Mouse (Mus musculus) B cell, adult 67 days (primary cell): Measurements from ENCODE around the gene Lce1a2. TPM values are rescaled to one million over a fixed set of nuclear protein-coding genes. Genes with fewer than 3 reads are reported as not detected.

Source experiments
- total RNA-seq, 2 experiments: library from RNA; stranded (reverse); gene quantifications; 4 replicates each; pipeline ENCODE4 v1.2.4; 2023

Lce1a2 gene
- total RNA-seq, result not detected

GRCm38 (mm10) chr3:92670215-92670614 is at the start of gene Lce1a2:
Lce1a2 (minus strand) TSS chr3:92670315.

GRCm38 (mm10) chr3:92708974-92709373 is 38.9 kb upstream of the Lce1a2 start, which contains the start of gene Lce1e:
Lce1e (minus strand) TSS chr3:92709074.

GRCm38 (mm10) chr3:92687110-92687509 is 17.0 kb upstream of the Lce1a2 start, which contains the start of gene Lce1d:
Lce1d (minus strand) TSS chr3:92687210.

GRCm38 (mm10) chr3:92678947-92679346 is 8.8 kb upstream of the Lce1a2 start, which contains the start of gene Lce1c:
Lce1c (plus strand) TSS chr3:92679247.

GRCm38 (mm10) chr3:92656826-92657225 is 13.3 kb downstream of the Lce1a2 start, which contains the start of gene Lce1b:
Lce1b (minus strand) TSS chr3:92656926.

GRCm38 (mm10) chr3:92648207-92648606 is 21.9 kb downstream of the Lce1a2 start, which contains the start of gene Lce1a1:
Lce1a1 (minus strand) TSS chr3:92648307.

GRCm38 (mm10) chr3:92621560-92621959 is 48.6 kb downstream of the Lce1a2 start, which contains the start of gene Lce6a:
Lce6a (minus strand) TSS chr3:92621660.

Other genes with a start within 250 kb of the Lce1a2 start
- 1 to 10 TPM; 1.6 to 2.5 TPM for gene Gm9774, start 240.9 kb downstream of the Lce1a2 start, total RNA-seq
- gene Sprr2k, start 237.7 kb downstream of the Lce1a2 start, total RNA-seq, result not detected
- not detected for gene Sprr1b, start 231.5 kb downstream of the Lce1a2 start, total RNA-seq
- gene Sprr3, start 211.6 kb downstream of the Lce1a2 start, total RNA-seq, result not detected
- gene Sprr1a, start 184.4 kb downstream of the Lce1a2 start, total RNA-seq, result not detected
- not detected for gene Sprr4, start 169.8 kb downstream of the Lce1a2 start, total RNA-seq
- gene 2310046K23Rik, start 135.8 kb downstream of the Lce1a2 start, total RNA-seq, result not detected
- not detected for gene Ivl, start 96.6 kb downstream of the Lce1a2 start, total RNA-seq
- not detected for gene Smcp, start 81.3 kb downstream of the Lce1a2 start, total RNA-seq
- gene 2210017I01Rik, start 62.8 kb downstream of the Lce1a2 start, total RNA-seq, result not detected
- gene Lce6a, start 48.7 kb downstream of the Lce1a2 start, total RNA-seq, result not detected
- not detected for gene Lce1a1, start 22.0 kb downstream of the Lce1a2 start, total RNA-seq
- gene Lce1b, start 13.4 kb downstream of the Lce1a2 start, total RNA-seq, result not detected
- gene Lce1c, start 8.9 kb upstream of the Lce1a2 start, total RNA-seq, result not detected
- gene Lce1d, start 16.9 kb upstream of the Lce1a2 start, total RNA-seq, result not detected
- not detected for gene Lce1e, start 38.8 kb upstream of the Lce1a2 start, total RNA-seq
- gene Lce1f, start 50.0 kb upstream of the Lce1a2 start, total RNA-seq, result not detected
- gene Gm38119, start 68.8 kb upstream of the Lce1a2 start, total RNA-seq, result not detected
- not detected for gene Lce1g, start 82.0 kb upstream of the Lce1a2 start, total RNA-seq
- gene Lce1h, start 94.8 kb upstream of the Lce1a2 start, total RNA-seq, result not detected
- not detected for gene Lce1i, start 108.6 kb upstream of the Lce1a2 start, total RNA-seq
- not detected for gene Lce1j, start 120.2 kb upstream of the Lce1a2 start, total RNA-seq
- gene Lce1k, start 137.6 kb upstream of the Lce1a2 start, total RNA-seq, result not detected
- gene Kprp, start 156.9 kb upstream of the Lce1a2 start, total RNA-seq, result not detected
- not detected for gene Lce1l, start 181.0 kb upstream of the Lce1a2 start, total RNA-seq
- gene 2310050C09Rik, start 199.9 kb upstream of the Lce1a2 start, total RNA-seq, result not detected